Mouse (Mus musculus): ENCODE data around the gene Hlx.

Gene Hlx

DNA sequence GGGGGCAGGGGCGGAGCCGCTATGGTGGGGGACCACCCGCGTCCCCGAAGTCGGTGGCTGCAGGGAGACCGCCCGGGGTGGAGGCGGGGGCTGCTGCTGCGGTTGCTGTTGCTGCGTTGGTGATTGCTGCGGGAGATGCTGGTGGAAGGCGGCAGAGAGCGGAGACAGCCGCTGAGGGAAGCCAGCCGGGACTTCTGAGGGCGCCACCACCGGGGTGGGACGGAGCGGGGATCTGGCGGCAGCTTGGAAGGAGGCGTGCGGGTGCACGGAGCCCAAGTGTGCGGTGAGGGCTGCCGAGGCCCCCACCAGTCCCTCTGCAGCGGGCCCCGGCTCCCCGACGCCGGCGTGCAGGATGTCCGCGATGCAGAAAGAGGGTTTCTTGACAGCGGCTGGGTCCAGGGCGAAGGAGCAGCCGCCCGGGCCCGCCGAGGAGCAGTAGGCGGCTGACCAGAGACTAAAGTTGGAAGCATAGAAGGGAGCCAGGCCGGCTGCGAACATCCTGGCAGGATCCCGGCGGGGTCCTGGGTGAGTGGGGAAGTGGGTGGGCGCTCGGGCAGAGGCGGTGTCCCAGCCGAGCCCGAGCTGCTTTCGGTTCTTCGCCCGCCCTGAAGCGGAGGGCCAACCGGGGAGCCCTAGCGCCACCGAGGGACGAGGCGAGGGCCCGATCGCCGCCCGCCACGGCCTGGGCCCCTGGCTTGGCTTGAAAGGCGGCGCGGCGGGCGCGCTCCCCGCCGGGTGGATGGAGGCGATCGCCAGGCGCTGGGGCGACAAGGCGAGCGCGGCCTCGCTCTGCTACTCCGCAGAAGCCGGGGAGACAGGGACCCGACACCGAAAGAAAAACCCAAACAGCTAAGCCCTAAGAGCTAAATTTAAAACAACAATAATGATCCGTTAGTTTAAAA lies 524 bp downstream of the Hlx start:
- DNase-seq = peak; percentile 56 to 57

GRCm38 (mm10) chr1:184731091-184731640 lies 1.3 kb downstream of the Hlx start:
- DNase-seq = no peak

GRCm38 (mm10) chr1:184730453-184731013 lies 1.9 kb downstream of the Hlx start:
- no peak for DNase-seq

- peak; percentile 26 to 38 for DNase-seq
These were observed 2.9 kb downstream of the Hlx start for GRCm38 (mm10) chr1:184729357-184730140.

- DNase-seq = peak; percentile 31 to 35
These were observed 3.8 kb downstream of the Hlx start for GRCm38 (mm10) chr1:184728561-184729115.

DNA sequence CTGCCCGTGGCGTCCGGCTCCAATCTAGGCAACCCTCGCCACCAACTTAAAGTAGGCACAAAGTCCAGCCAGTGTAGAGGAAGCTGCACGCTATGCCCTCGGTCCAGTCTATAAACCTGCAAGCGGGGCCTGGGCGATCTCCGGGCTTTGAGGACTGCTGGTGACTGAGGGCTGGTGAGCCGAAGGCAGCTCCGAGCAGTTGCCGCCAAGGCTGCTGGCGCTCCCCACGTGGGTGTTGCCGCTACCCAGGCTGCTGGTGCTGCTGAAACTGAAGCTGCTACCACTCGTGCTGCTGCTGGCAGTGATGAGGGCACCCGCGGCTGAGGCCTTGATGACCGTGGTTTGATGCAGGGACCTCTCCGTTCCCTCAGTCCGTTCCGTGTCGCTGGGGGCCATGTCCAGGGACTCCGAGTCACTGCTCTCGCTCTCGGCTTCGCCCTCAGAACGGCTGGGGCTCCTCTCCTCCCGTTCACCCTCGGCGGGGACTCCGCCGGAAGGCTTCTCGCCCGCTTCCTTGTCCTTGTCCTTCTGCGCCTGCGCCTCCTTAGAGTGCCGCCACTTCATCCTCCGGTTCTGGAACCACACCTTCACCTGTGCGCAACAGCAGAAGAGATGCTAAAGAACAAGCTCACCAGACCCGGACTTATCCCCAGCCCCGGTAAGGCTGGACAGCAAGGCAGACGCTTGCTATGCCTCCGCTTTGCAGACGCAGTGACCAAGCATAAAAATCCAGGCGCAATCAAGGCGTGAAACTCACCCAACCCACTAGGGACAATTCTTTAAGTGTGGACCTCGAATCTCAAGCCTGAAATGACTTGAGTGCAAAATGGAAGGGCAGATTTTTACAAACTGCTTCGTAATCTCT lies 4.8 kb downstream of the Hlx start:
- peak in 1 of 2 experiments; percentile 27 for DNase-seq

- no peak for DNase-seq
These were observed 5.7 kb downstream of the Hlx start for GRCm38 (mm10) chr1:184726576-184727300.

GRCm38 (mm10) chr1:184725318-184725790 lies 7.1 kb downstream of the Hlx start:
- DNase-seq = no peak

DNA sequence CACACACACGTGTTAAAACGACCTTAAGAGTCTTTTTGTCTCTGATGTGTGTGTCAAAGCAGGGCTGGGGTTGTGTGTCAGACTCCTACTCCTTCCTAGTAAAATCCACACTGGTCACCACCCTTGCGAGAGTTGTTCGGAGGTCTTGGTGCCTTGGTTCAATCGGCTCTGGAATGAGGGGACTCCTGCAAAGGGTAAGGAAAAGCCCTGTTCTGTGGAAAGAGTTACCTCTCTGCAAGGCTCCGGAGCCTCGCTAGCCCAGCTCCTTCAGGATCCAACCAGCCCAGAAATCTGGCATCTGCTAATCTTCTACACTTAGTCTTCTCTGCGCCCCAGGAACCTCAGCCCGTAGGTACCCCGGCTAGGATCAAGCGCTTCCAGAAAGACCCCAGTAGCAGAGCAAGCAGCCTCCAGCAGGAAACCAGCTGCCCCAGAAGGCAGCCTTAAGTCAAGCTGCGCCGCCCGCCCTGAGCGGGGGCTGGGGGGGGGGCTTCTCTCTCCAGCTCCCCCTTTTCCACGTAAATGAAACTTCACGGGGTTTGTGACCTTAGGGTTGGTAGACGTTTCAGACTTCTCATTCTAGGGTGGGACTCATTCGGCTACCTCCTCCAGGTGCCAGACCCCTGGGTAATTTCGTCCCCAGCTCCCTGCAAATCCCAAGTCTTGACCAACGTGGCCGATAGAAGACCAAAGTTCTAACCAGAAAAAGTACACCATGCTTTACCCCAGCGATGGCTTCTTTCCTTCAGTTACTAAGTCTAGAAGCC lies 7.7 kb downstream of the Hlx start:
- no peak for DNase-seq

GRCm38 (mm10) chr1:184723899-184724298 lies 8.5 kb downstream of the Hlx start:
- DNase-seq = no peak

DNA sequence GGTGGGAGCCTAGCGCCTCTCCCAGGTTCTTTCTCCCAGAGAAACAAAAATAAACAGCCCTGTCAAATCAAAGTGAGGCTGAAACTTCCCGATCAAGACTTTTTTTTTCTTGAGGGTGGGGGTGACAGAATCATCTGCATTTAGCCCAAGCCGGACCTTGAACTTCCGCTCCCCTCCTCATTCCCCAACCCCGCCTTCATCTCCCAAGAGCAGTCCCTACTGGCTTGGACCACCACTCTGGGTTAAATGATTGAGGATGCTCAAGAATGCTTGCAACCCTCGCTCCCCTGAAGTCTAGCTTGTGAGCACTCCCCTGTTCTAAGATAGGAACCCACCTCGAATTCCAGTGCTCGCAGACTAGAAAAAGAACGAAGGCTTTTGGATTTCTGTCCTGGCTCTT lies 11.3 kb downstream of the Hlx start:
- DNase-seq = no peak

- no peak for DNase-seq
These were observed 12.0 kb downstream of the Hlx start for GRCm38 (mm10) chr1:184720162-184721025.

GRCm38 (mm10) chr1:184718261-184719120 lies 13.9 kb downstream of the Hlx start:
- DNase-seq = no peak

DNA sequence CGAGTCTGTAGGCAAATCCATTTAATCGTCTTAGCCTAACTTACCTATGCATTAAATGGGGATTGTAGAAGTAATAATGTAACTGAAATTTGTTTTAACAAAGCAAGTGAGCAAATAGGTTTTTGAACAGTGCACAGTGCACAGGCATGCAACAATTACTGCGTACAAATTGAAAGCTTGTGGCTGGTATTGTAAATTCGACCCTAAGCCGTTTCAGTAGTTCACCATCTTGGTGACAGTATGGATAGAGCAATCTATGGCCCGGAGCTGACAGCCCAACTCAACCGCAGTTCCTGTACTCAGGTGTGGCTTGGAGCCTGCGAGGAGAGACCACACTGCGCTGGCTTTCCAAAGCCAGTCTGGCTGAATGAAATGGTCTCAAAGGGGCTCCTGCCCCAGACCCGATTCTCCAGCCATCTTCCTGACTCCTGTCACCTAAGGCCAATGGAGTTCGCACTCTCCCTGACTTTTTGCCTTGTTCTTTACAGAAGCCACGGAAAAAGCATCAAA lies 14.7 kb downstream of the Hlx start:
- DNase-seq = no peak

GRCm38 (mm10) chr1:184717016-184717568 lies 15.3 kb downstream of the Hlx start:
- DNase-seq = no peak

- DNase-seq = no peak
These were observed 16.3 kb downstream of the Hlx start for GRCm38 (mm10) chr1:184716117-184716516.

DNA sequence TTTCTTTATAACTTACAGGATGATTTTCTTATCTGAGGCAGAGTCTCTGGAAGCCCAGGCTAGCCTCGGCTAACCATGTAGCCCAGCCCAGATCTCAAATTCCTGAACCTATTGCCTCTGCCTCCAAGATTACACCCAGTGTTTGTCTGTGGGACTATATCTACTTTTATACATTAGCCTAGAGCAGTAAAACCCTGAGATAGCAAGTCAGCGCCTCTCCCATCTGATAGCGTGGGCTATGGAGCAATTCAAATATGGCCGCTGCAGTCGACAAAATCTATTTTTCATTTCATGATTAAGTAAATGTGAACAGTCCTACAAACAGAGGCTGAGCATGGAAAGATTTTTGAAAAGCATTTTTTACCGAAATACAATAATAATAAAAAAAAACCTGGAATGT lies 16.7 kb downstream of the Hlx start:
- DNase-seq = no peak

DNA sequence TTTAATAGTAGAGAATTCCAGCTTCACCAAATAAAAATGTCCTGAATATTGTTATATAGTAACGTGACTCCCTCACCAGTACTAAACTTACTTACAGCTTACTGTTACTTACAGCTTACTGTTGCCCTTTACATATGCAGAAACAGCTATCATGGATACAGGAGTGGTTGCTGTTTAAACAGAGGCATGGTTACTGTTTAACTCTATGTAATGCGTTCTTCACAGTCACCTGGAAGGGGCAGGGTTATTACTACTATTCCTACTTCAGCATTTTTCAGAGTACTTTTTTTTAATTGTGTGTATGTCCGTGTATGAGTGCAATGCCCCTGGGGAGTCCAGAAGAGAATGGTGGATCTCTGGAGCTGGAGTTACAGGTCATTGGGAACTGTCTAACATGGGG lies 17.9 kb downstream of the Hlx start:
- DNase-seq = no peak

Measured in lung, adult 18-20 months (tissue).